Mouse (Mus musculus): ENCODE measurements around the gene Rinl. TPM values are rescaled to one million over a fixed set of nuclear protein-coding genes. Genes with fewer than 3 reads are reported as not detected.

Gene Rinl
- polyA plus RNA-seq, 1 experiment = 0.09 TPM

GRCm38 (mm10) chr7:28836936-28837335, 48.2 kb downstream of the Rinl start:
- Histone ChIP-seq H3K79me2 (ENCODE audit: control insufficient read depth, insufficient read depth) (no peaks in the 10 kb centered on the region), H3K36me3 (ENCODE audit: control insufficient read depth, insufficient read depth) (no peaks in the 10 kb centered on the region), H3K4me3 (ENCODE audit: insufficient read depth, poor library complexity, severe bottlenecking) (no peak overlapping the region), H3K79me3 (ENCODE audit: low read depth) (no peaks in the 10 kb centered on the region), H3K27me3 (ENCODE audit: control insufficient read depth, insufficient read depth, insufficient read length) (no peaks in the 10 kb centered on the region), H3ac (ENCODE audit: control insufficient read depth, insufficient read length, low read depth) (no peak overlapping the region)
- no peak for TF ChIP-seq MYOD1 (IDR thresholded peaks at IDR 0.05; ENCODE audit: control insufficient read depth, insufficient read length, low read depth)
- no peak for TF ChIP-seq CTCF (IDR thresholded peaks at IDR 0.05; ENCODE audit: control insufficient read depth, insufficient read depth, insufficient read length)
- TF ChIP-seq FOSL1 (IDR thresholded peaks at IDR 0.05; ENCODE audit: insufficient read depth, low read length, poor library complexity, severe bottlenecking) = no peak
- TF ChIP-seq MYOG (IDR thresholded peaks at IDR 0.05; ENCODE audit: control insufficient read depth, extremely low read depth, insufficient read length) = no peak
- TF ChIP-seq USF1 (IDR thresholded peaks at IDR 0.05; ENCODE audit: low read depth) = no peak
- TF ChIP-seq CEBPB (IDR thresholded peaks at IDR 0.05; ENCODE audit: low read depth) = no peak
- TF ChIP-seq MAX (IDR thresholded peaks at IDR 0.05) = no peak

- Histone ChIP-seq H3K79me3 (ENCODE audit: low read depth) (no peaks in the 10 kb centered on the region), H3K79me2 (ENCODE audit: control insufficient read depth, insufficient read depth) (no peaks in the 10 kb centered on the region), H3K36me3 (ENCODE audit: control insufficient read depth, insufficient read depth) (no peaks in the 10 kb centered on the region), H3ac (ENCODE audit: control insufficient read depth, insufficient read length, low read depth) (no peak overlapping the region), H3K27me3 (ENCODE audit: control insufficient read depth, insufficient read depth, insufficient read length) (no peaks in the 10 kb centered on the region), H3K4me3 (ENCODE audit: insufficient read depth, poor library complexity, severe bottlenecking) (no peak overlapping the region)
- no peak for TF ChIP-seq MAX (IDR thresholded peaks at IDR 0.05)
These were observed 49.6 kb downstream of the Rinl start for GRCm38 (mm10) chr7:28838331-28838730.

GRCm38 (mm10) chr7:28847273-28847672, 58.5 kb downstream of the Rinl start:
- Histone ChIP-seq H3K79me3 (ENCODE audit: low read depth) (no peaks in the 10 kb centered on the region), H3K4me3 (ENCODE audit: insufficient read depth, poor library complexity, severe bottlenecking) (no peak overlapping the region), H3K36me3 (ENCODE audit: control insufficient read depth, insufficient read depth) (no peaks in the 10 kb centered on the region)

More at GRCm38 (mm10) chr7:28847273-28847672, 58.5 kb downstream of the Rinl start:
- Histone ChIP-seq H3K27me3 (ENCODE audit: control insufficient read depth, insufficient read depth, insufficient read length) (no peaks in the 10 kb centered on the region), H3ac (ENCODE audit: control insufficient read depth, insufficient read length, low read depth) (no peak overlapping the region), H3K79me2 (ENCODE audit: control insufficient read depth, insufficient read depth) (no peaks in the 10 kb centered on the region)
- TF ChIP-seq USF1 (IDR thresholded peaks at IDR 0.05; ENCODE audit: low read depth) (no peak), MAX (IDR thresholded peaks at IDR 0.05) (no peak), FOSL1 (IDR thresholded peaks at IDR 0.05; ENCODE audit: insufficient read depth, low read length, poor library complexity, severe bottlenecking) (no peak), CEBPB (IDR thresholded peaks at IDR 0.05; ENCODE audit: low read depth) (no peak), MYOG (IDR thresholded peaks at IDR 0.05; ENCODE audit: control insufficient read depth, extremely low read depth, insufficient read length) (no peak), CTCF (IDR thresholded peaks at IDR 0.05; ENCODE audit: control insufficient read depth, insufficient read depth, insufficient read length) (no peak), MYOD1 (IDR thresholded peaks at IDR 0.05; ENCODE audit: control insufficient read depth, insufficient read length, low read depth) (no peak)

Other genes starting within 250 kb of the Rinl start
- gene Sycn, start 248.1 kb upstream of the Rinl start, polyA plus RNA-seq (2012; fragmentation: generic; extraction: Trizol) = not detected
- not detected for gene Nccrp1, start 241.7 kb upstream of the Rinl start, polyA plus RNA-seq (2012; fragmentation: generic; extraction: Trizol)
- 42.6 TPM for gene Samd4b, start 190.8 kb upstream of the Rinl start, polyA plus RNA-seq (2012; fragmentation: generic; extraction: Trizol)
- gene Pak4, start 190.8 kb upstream of the Rinl start, polyA plus RNA-seq (2012; fragmentation: generic; extraction: Trizol) = 33.4 TPM
- not detected for gene Acp7, start 157.6 kb upstream of the Rinl start, polyA plus RNA-seq (2012; fragmentation: generic; extraction: Trizol)
- 0.01 TPM for gene Fbxo27, start 96.1 kb upstream of the Rinl start, polyA plus RNA-seq (2012; fragmentation: generic; extraction: Trizol)
- 9.8 TPM for gene Fbxo17, start 72.2 kb upstream of the Rinl start, polyA plus RNA-seq (2012; fragmentation: generic; extraction: Trizol)
- 193 TPM for gene Mrps12, start 47.1 kb upstream of the Rinl start, polyA plus RNA-seq (2012; fragmentation: generic; extraction: Trizol)
- gene Sars2, start 47.0 kb upstream of the Rinl start, polyA plus RNA-seq (2012; fragmentation: generic; extraction: Trizol) = 18.1 TPM
- gene Ccer2, start 32.8 kb upstream of the Rinl start, polyA plus RNA-seq (2012; fragmentation: generic; extraction: Trizol) = not detected
- 48.9 TPM for gene Sirt2, start 22.2 kb upstream of the Rinl start, polyA plus RNA-seq (2012; fragmentation: generic; extraction: Trizol)
- gene Nfkbib, start 21.5 kb upstream of the Rinl start, polyA plus RNA-seq (2012; fragmentation: generic; extraction: Trizol) = 45.1 TPM
- gene Hnrnpl, start 19.6 kb downstream of the Rinl start, polyA plus RNA-seq (2012; fragmentation: generic; extraction: Trizol) = 303 TPM
- 106 TPM for gene Ech1, start 36.2 kb downstream of the Rinl start, polyA plus RNA-seq (2012; fragmentation: generic; extraction: Trizol)
- 0.25 TPM for gene Lgals4, start 44.9 kb downstream of the Rinl start, polyA plus RNA-seq (2012; fragmentation: generic; extraction: Trizol)
- 0.12 TPM for gene Lgals7, start 74.9 kb downstream of the Rinl start, polyA plus RNA-seq (2012; fragmentation: generic; extraction: Trizol)
- 0.39 TPM for gene Capn12, start 92.5 kb downstream of the Rinl start, polyA plus RNA-seq (2012; fragmentation: generic; extraction: Trizol)
- 465 TPM for gene Actn4, start 173.4 kb downstream of the Rinl start, polyA plus RNA-seq (2012; fragmentation: generic; extraction: Trizol)
- gene Eif3k, start 192.9 kb downstream of the Rinl start, polyA plus RNA-seq (2012; fragmentation: generic; extraction: Trizol) = 429 TPM
- 3.6 TPM for gene Map4k1, start 193.1 kb downstream of the Rinl start, polyA plus RNA-seq (2012; fragmentation: generic; extraction: Trizol)

All from C2C12 (cell line).